ENCODE assay signal across 8 mouse cellular contexts in the genomic region with DNA sequence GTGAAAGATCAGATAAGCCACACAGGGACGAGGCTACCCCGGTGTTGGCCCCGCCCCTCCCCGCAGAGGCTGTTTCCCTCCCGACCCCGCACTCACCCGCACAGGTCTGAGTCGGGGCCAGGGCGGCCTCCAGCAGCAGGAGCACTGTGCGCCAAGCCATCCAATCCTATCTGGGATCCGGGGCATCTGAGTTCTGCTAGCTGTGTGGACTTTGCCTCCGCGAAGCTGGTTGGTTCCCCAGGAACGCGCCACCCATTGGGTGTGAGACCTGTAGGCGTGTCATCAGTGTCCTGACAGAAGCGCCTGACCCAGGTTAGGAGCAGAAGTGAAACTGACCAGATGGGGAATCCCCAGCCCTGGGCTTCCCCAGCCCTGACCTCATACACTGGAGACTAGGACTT. TPM values are rescaled to one million over a fixed set of nuclear protein-coding genes. Genes with fewer than 3 reads are reported as not detected.
DNase-seq lines count a peak whose midpoint lies in the region; ATAC-seq and TF ChIP-seq lines count a peak whose summit lies in the region.

No protein-coding gene starts in this region.

- H3K27ac ChIP-seq in bone marrow macrophage, adult 2 months (ENCODE audit: insufficient read depth, low read depth, low read length) = peak overlapping the region; percentile 91
- H3K27ac ChIP-seq in forebrain, embryonic 10.5 days = peak overlapping the region; percentile 48; the same call in 1 of the 2 replicates

- 1% methylated on average over 17 of the region's 17 CpGs for WGBS in forebrain, embryonic 10.5 days

- no peak for TF ChIP-seq CTCF in G1E (IDR thresholded peaks at IDR 0.05; ENCODE audit: low read depth, low read length)
- no peak for TF ChIP-seq CTCF in bone marrow macrophage, adult 2 months (IDR thresholded peaks at IDR 0.05; ENCODE audit: low read depth, low read length)

- H3K36me3 ChIP-seq in G1E (replicated peaks) = peaks cover 16% of the 10 kb centered on the region
- H3K36me3 ChIP-seq in forebrain, embryonic 10.5 days (replicated peaks) = no peaks in the 10 kb centered on the region

- peak; percentile 92 for ATAC-seq in G1E (ENCODE audit: extremely low read depth, insufficient number of reproducible peaks, low FRiP score, poor library complexity, severe bottlenecking)
- peak; percentile 89 for ATAC-seq in megakaryocyte progenitor cell, adult 5-6 weeks (replicated peaks; ENCODE audit: poor library complexity)

- intact Hi-C loops in heart, postnatal 25 days (cut with DNase I) = no loop called here

- peak; percentile 34; the same call in 1 of the 2 replicates for TF ChIP-seq POLR2A in bone marrow macrophage, adult 2 months (IDR thresholded peaks at IDR 0.05; ENCODE audit: borderline replicate concordance, low read depth, low read length)

- no peaks in the 10 kb centered on the region for H3K9me3 ChIP-seq in G1E (replicated peaks)
- no peaks in the 10 kb centered on the region for H3K9me3 ChIP-seq in forebrain, embryonic 10.5 days

- H3K4me1 ChIP-seq in G1E (ENCODE audit: insufficient read depth, low read depth, low read length) = peaks cover 51% of the 10 kb centered on the region
- peaks cover 33% of the 10 kb centered on the region for H3K4me1 ChIP-seq in bone marrow macrophage, adult 2 months (ENCODE audit: control insufficient read depth, insufficient read depth, low read length)
- H3K4me1 ChIP-seq in forebrain, embryonic 10.5 days = peaks cover 35% of the 10 kb centered on the region

- H3K27me3 ChIP-seq in G1E (ENCODE audit: insufficient read depth, low read length) = peaks cover 9% of the 10 kb centered on the region
- peaks cover 52% of the 10 kb centered on the region for H3K27me3 ChIP-seq in forebrain, embryonic 10.5 days (ENCODE audit: poor library complexity, severe bottlenecking)

- DNase-seq in G1E (ENCODE audit: low spot score) = peak; percentile 84
- DNase-seq in forebrain, embryonic 10.5 days (ENCODE audit: extremely low spot score, low spot score) = peak; percentile 55
- DNase-seq in heart, postnatal 25 days (ENCODE audit: low spot score) = peak; percentile 78
- peak; percentile 73 to 87 for DNase-seq in kidney, postnatal 4 days
- peak; percentile 55 to 81 for DNase-seq in spleen, postnatal 10 days (ENCODE audit: low spot score in 2 of 2)
- DNase-seq in layer of hippocampus, postnatal 25 days (ENCODE audit: extremely low spot score in 1 of 2, low spot score in 1 of 2) = no peak

- H3K4me3 ChIP-seq in G1E (ENCODE audit: low read depth, low read length) = peak overlapping the region; percentile 77
- H3K4me3 ChIP-seq in bone marrow macrophage, adult 2 months (ENCODE audit: insufficient read depth, low read length) = peak overlapping the region; percentile 91
- H3K4me3 ChIP-seq in forebrain, embryonic 10.5 days = peak overlapping the region; percentile 53

RNA-seq across cellular contexts. Expression of a gene that starts 21.5 kb away (rescaled TPM):
- total RNA-seq in G1E (2014; fragmentation: Nextera tagmentation) (not detected in 2 replicates), G1E (2017) (0.16 and 0.23 TPM in 2 replicates)
- polyA plus RNA-seq in G1E (2012) = 0.58 and 0.74 TPM in 2 replicates
- 2,635 and 2,812 TPM in 2 replicates for polyA plus RNA-seq in bone marrow macrophage, adult 2 months (2012; ENCODE audit: insufficient read depth, insufficient read length, missing spikeins)
- polyA plus RNA-seq in forebrain, embryonic 10.5 days (2016; fragmentation: Nextera tagmentation; extraction: Ambion mirVana) = 51.2 and 51.8 TPM in 2 replicates
- total RNA-seq in heart, postnatal 25 days (2021) = 10 to 100 TPM; 59.9 to 88.2 TPM
- total RNA-seq in megakaryocyte progenitor cell, adult 5-6 weeks (2015) = 914 and 1,011 TPM in 2 replicates
- 697 and 748 TPM in 2 replicates for total RNA-seq in megakaryocyte progenitor cell, adult 5-6 weeks (2017)
- 10 to 100 TPM; 15.8 to 19.7 TPM for total RNA-seq in layer of hippocampus, postnatal 25 days (2021)

RNA-seq across cellular contexts. Expression of a gene that starts 22.8 kb away (rescaled TPM):
- total RNA-seq in G1E (2014; fragmentation: Nextera tagmentation) (2,195 and 2,298 TPM in 2 replicates), G1E (2017) (1,704 and 1,830 TPM in 2 replicates)
- polyA plus RNA-seq in G1E (2012) = 739 and 1,633 TPM in 2 replicates
- polyA plus RNA-seq in bone marrow macrophage, adult 2 months (2012; ENCODE audit: insufficient read depth, insufficient read length, missing spikeins) = 1,144 and 1,230 TPM in 2 replicates
- polyA plus RNA-seq in forebrain, embryonic 10.5 days (2016; fragmentation: Nextera tagmentation; extraction: Ambion mirVana) = 1,596 and 1,663 TPM in 2 replicates
- 100 to 1,000 TPM; 408 to 435 TPM for total RNA-seq in heart, postnatal 25 days (2021)
- total RNA-seq in megakaryocyte progenitor cell, adult 5-6 weeks (2015) = 3,964 and 4,103 TPM in 2 replicates
- total RNA-seq in megakaryocyte progenitor cell, adult 5-6 weeks (2017) = 1,202 and 1,622 TPM in 2 replicates
- 100 to 1,000 TPM; 311 to 351 TPM for total RNA-seq in layer of hippocampus, postnatal 25 days (2021)

RNA-seq across cellular contexts. Expression of a gene that starts 23.0 kb away (rescaled TPM):
- total RNA-seq in G1E (2014; fragmentation: Nextera tagmentation) = 30.0 and 34.1 TPM in 2 replicates
- total RNA-seq in G1E (2017) = 18.5 and 19.8 TPM in 2 replicates
- polyA plus RNA-seq in G1E (2012) = 45.6 and 48.9 TPM in 2 replicates
- polyA plus RNA-seq in bone marrow macrophage, adult 2 months (2012; ENCODE audit: insufficient read depth, insufficient read length, missing spikeins) = 41.3 and 49.7 TPM in 2 replicates
- polyA plus RNA-seq in forebrain, embryonic 10.5 days (2016; fragmentation: Nextera tagmentation; extraction: Ambion mirVana) = 49.4 and 51.3 TPM in 2 replicates
- total RNA-seq in heart, postnatal 25 days (2021) = 10 to 100 TPM; 39.2 to 39.4 TPM
- 16.6 and 19.1 TPM in 2 replicates for total RNA-seq in megakaryocyte progenitor cell, adult 5-6 weeks (2015)
- total RNA-seq in megakaryocyte progenitor cell, adult 5-6 weeks (2017) = 13.7 and 15.7 TPM in 2 replicates
- 10 to 100 TPM; 85.0 to 95.9 TPM for total RNA-seq in layer of hippocampus, postnatal 25 days (2021)

RNA-seq across cellular contexts. Expression of a gene that starts 27.3 kb away (rescaled TPM):
- total RNA-seq in G1E (2014; fragmentation: Nextera tagmentation) (1.7 and 1.9 TPM in 2 replicates), G1E (2017) (3.0 and 3.6 TPM in 2 replicates)
- polyA plus RNA-seq in G1E (2012) = 10.9 and 13.5 TPM in 2 replicates
- polyA plus RNA-seq in bone marrow macrophage, adult 2 months (2012; ENCODE audit: insufficient read depth, insufficient read length, missing spikeins) = 8.3 and 8.7 TPM in 2 replicates
- polyA plus RNA-seq in forebrain, embryonic 10.5 days (2016; fragmentation: Nextera tagmentation; extraction: Ambion mirVana) = 3.3 and 3.7 TPM in 2 replicates
- total RNA-seq in heart, postnatal 25 days (2021) = 1 to 10 TPM; 1.7 to 1.9 TPM
- 1.1 and 2.7 TPM in 2 replicates for total RNA-seq in megakaryocyte progenitor cell, adult 5-6 weeks (2015)
- total RNA-seq in megakaryocyte progenitor cell, adult 5-6 weeks (2017) = 5.8 and 7.6 TPM in 2 replicates
- total RNA-seq in layer of hippocampus, postnatal 25 days (2021) = 1 to 10 TPM; 6.0 to 6.6 TPM

RNA-seq across cellular contexts. Expression of a gene that starts 38.2 kb away (rescaled TPM):
- total RNA-seq in G1E (2014; fragmentation: Nextera tagmentation) = 29.6 and 34.2 TPM in 2 replicates
- 30.7 and 31.1 TPM in 2 replicates for total RNA-seq in G1E (2017)
- 72.2 and 83.2 TPM in 2 replicates for polyA plus RNA-seq in G1E (2012)
- 10.1 and 10.2 TPM in 2 replicates for polyA plus RNA-seq in bone marrow macrophage, adult 2 months (2012; ENCODE audit: insufficient read depth, insufficient read length, missing spikeins)
- polyA plus RNA-seq in forebrain, embryonic 10.5 days (2016; fragmentation: Nextera tagmentation; extraction: Ambion mirVana) = 56.1 and 59.6 TPM in 2 replicates
- total RNA-seq in heart, postnatal 25 days (2021) = 10 to 100 TPM in 1 of 2 experiments, 1 to 10 TPM in 1; 9.3 to 10.2 TPM
- total RNA-seq in megakaryocyte progenitor cell, adult 5-6 weeks (2015) = 43.7 and 53.1 TPM in 2 replicates
- total RNA-seq in megakaryocyte progenitor cell, adult 5-6 weeks (2017) = 64.4 and 65.4 TPM in 2 replicates
- 10 to 100 TPM; 13.2 to 14.2 TPM for total RNA-seq in layer of hippocampus, postnatal 25 days (2021)

Comparison
In these comparisons a context has a peak if more than half of its experiments do, and no peak if none do; other contexts are left out.
1. DNase-seq: peak in G1E (single experiment), forebrain, embryonic 10.5 days (single experiment), heart, postnatal 25 days (single experiment), kidney, postnatal 4 days (2 of 2) and spleen, postnatal 10 days (2 of 2); none in layer of hippocampus, postnatal 25 days (0 of 2).
2. RNA of a gene that starts 21.5 kb away (total RNA-seq): 697 to 1,011 TPM in megakaryocyte progenitor cell, adult 5-6 weeks, 59.9 to 88.2 TPM in heart, postnatal 25 days and 15.8 to 19.7 TPM in layer of hippocampus, postnatal 25 days; 0.16 to 0.23 TPM in G1E; every median in the first group is over 4 times any median in the second.
3. Peak in every context shown above with its lines, with median percentiles within 50 percentile points of each other: H3K4me3 ChIP-seq.